Mouse (Mus musculus) kidney, adult 9 months (tissue): ENCODE data around the gene Rnf26.

ENCODE experiments used
- DNase-seq: peaks from one replicate; pipeline ENCODE4 v3.0.0; 2022

Rnf26 gene

DNA sequence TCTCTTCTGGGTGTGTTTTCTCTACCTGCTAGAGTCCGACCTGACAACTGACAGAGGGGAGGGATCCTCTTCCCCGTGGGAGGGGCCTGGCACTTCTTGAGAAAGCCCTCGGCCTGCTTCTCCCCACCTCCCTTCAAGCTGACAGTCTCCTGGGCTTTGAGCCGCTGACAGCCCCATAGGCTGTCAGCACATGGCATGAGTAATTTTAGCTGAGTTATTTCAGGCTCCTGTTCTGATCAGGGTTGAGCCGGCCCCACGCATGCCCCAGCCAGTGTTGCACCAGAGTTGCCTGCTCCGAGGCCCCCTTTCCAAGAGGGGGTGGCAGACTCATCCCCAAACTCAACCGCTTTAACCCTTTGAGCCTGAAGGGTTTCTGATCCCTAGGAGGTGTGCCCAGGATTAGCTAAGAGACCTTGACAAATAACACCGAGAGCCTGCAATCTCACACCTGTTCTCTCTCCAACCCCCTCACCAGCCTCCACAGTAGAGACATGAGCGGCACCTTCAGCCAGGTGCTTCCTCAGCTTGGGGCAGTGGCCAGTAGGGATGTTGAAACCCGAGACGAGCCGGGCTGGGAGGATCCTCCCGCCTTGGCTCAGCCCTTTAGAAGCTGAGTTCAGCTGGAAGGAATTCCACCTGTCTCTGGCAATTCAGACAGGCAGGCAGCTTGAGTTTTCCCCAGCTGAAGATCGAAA is 25.4 kb downstream of the Rnf26 start:
- peak; percentile 65 for DNase-seq

DNA sequence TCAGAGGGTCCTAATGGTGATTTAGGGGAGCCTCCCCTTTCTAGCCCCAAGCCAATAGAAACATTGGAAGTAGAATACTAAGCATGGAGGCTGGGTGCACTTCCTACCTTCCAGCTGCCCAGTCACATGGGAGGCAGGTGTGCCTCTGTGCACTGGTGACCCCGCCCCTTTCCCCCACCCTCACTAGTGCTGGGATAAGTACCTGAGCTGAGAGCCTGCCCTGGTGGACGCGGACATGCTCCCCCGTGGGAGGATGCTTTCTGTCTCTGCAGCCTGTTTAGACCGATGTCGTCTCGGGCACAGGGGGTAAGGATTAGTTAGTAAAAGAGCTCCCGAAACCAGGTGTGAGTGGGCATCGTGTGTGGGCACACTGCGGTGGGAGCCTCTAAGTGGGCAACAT is 26.4 kb downstream of the Rnf26 start:
- DNase-seq = peak; percentile 76

DNA sequence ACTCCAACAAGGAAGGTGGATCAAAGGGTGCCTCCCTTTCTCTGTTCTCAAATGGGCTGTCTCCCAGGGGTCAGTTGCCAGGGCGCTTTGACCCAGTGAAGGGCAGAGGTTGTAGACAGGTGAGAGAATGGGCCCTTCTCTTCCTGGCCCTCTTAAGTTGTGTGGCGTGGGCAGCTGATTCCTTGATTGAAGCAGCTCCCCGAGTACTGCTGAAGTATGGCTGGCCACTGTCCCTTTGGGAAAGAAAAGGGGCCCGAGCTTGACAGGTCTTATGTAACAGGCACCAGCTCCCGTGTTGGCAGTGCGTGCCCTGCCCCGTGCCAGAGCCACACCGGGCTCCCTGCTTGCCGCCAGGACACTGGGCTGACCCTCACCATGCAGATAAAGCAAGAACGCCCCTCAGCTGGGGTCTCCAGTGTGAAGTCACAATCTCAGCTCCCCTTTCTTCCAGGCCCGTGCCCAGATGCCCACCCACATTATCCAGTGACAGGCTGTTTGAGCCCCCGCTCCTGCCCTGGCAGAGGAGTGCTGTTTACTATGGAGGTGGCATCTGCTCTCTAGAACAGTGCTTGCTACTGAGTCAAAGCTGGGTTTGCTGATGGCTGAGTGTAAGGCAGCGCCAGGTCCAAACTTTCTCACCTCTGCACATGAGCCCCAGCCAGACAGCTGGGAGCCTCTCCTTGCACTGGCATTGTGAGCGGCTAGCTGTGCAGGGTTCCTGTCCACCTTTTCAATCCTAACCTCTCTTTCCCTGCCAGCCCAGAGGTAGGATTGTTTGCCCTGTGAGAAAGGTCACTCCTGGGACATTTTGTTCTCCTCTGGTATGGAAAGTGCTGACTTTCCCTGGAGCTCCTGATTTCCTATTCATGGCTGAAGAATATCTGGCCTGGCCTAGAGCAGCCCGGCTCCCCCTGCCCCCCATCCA is 27.3 kb downstream of the Rnf26 start:
- peak; percentile 91 for DNase-seq

DNA sequence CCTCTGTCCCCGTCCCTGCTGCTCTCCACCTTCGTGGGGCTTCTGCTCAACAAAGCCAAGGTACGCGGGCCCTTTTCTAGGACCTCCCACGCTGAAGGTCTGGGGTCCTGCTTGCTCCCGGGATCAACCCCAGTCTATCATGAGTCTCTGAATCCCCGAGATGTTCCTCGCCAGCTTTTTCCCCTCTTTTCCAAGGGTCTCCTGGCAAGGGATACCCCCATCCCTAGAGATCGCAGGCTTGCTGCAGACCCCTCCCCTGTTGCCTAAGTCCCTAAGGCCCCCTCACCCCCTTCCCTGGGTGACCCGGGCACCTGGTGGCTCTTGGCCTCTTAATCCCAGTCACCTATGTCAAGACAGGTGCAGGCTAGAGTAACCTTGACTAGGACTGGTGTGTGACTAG is 28.0 kb downstream of the Rnf26 start:
- no peak for DNase-seq

DNA sequence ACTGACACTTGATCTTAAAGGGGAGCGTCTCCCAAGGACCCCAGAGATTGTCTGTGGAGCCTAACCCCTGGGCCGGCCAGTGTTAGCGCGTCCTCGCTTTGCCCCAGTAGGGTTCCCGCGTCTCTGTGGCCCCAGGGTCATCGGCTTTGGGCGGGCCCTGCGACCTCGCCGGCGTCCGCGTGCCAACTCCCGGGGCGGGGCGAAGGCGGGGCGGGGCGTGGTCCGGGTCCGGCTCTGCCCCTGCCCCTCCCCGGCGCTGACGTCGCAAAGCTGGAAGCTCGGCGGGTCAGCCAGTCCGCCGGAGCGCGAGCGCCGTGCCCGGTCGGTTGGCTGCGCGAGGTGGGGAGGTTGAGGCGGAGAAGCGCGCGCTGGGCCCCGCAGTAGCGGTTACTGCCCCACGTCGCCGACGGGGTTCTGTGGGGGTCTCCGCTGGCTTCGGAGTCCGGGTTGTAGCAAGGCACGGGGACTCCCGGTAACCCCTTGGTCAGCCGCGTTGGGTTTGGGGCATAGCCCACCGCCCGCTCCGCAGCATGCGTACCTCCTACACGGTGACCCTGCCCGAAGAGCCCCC is 28.6 kb downstream of the Rnf26 start:
- peak; percentile 98 for DNase-seq

DNA sequence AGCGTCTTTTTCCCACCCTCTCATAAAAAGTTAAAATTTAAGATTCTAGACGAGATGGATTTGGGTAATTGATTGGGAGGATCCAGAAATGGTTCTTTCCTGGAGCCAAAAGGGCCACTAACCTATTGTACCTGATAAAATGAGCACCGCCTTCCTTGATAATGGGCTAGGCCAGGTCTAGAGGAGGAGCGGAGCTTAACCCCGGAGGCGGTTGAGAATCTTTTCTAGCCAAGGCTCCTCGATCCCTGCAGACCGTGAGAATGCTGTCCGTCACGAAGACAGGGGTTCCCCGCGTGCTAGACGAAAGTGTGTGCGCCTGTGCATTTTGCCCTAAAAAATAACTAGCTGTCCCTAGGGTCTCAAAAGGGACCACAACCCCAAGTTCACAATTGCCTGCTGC is 29.1 kb downstream of the Rnf26 start:
- peak; percentile 63 for DNase-seq

- DNase-seq = peak; percentile 94
Observed at GRCm38 (mm10) chr9:44083392-44084121, 29.8 kb downstream of the Rnf26 start.

DNA sequence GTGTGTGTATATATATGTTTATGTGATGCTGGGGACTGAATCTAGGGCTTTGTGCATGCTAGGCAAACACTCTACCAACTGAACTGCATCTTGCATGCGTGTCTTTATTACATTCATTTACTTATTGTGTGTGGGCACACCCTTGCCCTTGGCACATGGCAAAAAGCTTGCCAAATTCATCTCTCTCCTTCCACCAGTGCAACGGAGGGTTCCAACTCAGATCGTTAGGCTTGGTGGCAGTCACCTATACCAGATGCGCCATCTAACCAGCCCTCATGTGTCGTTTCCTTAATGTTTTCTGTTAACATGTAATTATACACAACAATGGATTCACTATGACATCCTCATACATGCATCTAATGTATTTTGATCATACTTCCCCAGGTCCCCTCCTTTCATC is 31.1 kb downstream of the Rnf26 start:
- no peak for DNase-seq

GRCm38 (mm10) chr9:44081581-44081980 is 31.7 kb downstream of the Rnf26 start:
- DNase-seq = no peak

DNA sequence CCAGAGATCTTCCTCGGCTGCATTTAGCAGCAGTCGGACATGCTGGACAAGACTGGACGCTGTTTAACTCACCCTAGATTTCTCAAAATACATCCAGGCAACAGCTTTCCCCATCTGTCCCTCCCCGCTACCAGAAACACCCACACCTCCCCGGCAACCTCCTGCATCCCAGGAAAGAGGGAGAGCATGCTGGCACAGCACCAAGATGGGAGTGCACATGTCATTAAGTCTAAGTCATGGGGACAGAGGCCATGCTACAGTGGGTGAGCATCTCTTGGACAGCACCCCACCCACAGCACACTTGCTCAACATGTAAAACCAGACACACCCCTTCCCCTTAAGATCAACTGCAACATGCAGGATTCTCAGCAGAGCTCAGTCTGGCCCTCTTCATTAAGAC is 32.4 kb downstream of the Rnf26 start:
- DNase-seq = peak; percentile 67

DNA sequence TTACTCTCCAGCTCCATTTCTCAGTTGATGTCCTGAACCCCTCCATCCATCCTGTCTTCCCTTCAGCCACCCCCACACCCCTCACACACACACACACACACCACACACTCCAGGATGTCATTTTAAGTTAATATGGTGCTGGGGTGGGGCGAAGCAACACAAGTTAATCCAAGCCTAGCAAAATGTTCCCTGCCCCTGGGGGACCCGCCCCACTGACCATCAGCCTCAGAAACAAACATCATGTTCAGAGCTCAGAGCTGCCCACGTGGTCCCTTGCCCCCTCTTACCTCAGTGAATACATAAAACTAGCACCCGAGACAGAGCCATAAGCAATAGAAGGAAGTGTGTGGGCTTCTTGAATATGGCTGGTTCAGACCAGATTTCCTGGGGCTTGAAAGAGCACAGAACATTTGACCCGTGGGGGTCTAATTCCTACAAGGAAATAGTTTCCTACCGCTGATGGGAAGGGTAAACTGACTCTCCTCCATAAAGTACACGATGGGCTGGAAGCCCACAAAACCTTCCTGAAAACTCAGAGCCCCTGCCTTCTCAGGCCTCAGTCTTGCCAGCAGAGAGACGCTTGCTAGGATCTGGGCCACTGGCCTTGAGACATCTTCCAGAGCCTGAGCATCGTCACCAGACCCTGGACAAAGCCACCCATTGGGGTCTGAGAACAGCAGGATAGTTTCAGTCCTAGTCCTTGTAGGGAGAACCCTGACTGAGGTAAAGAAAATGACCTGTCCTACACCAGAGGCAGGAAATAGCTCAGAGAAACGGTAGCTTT is 33.1 kb downstream of the Rnf26 start:
- DNase-seq = peak; percentile 96

DNA sequence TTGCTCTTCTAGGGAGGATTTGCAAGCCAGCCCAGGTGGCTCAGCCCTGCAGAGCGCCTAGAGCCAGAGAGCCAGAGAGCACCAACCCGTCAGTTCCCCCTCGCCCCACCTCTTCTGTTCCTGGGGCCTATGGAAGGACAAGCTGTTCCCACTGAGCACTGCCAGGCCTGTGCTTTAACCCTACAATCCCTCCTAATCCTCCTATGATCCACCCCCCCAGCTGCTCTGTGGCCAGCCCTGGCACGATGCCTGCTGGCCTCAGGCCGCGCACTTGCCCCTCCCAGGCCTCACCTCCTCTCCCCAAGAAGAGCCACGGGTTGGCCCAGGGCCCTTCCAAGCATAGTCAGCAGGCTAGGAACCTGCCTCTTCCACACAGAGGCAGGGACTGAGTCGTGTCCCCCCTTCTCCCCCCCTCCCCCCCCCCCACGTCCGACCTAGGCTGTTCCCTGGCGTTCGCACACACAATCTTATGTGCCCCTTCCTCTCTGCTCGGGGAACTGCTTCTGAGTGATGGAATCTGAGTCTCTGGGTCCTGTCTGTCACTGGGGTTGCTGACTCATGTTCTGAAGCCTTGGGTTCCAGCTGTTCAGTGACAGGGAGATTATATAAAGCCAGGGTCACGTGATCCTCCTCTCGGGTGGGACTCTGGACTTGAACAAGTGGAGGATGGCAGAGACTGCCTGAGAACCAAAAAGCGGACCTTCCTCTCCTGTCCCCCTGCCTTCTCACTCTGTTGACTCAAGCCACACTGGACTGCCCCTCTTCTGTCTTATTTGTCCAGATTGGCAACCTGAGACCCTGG is 34.2 kb downstream of the Rnf26 start:
- peak; percentile 98 for DNase-seq

DNA sequence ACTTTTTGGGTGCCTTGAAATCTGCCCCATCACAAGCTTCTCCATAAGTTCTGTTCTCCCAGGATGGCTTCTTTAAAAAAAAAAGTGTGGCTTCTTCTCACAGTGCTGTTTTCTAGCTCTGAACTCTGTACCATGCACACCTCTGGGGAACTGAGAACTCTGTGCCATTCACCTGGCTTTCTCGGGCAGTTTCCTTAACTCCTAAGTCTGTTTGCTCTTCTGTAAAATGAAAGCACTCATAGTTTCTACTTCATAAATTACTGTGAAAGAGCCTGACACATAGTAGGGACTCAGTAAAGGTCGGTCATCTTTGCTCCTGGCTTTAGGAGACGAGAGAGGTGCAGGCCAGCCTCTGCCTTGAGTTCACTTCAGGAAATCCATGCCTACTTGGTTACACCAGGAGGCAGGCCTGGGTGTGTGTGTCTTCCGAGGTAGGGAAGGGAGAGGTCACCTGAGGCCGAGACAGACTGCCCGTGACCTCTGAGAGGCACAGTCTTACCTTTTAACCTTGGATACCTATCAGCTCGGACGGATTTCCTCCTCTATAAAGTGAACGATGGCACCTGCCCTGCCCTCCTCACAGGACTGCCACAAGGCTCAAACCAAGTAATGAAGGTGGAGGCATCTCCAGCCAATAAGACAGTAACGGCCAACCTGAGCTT is 35.0 kb downstream of the Rnf26 start:
- DNase-seq = peak; percentile 83

DNA sequence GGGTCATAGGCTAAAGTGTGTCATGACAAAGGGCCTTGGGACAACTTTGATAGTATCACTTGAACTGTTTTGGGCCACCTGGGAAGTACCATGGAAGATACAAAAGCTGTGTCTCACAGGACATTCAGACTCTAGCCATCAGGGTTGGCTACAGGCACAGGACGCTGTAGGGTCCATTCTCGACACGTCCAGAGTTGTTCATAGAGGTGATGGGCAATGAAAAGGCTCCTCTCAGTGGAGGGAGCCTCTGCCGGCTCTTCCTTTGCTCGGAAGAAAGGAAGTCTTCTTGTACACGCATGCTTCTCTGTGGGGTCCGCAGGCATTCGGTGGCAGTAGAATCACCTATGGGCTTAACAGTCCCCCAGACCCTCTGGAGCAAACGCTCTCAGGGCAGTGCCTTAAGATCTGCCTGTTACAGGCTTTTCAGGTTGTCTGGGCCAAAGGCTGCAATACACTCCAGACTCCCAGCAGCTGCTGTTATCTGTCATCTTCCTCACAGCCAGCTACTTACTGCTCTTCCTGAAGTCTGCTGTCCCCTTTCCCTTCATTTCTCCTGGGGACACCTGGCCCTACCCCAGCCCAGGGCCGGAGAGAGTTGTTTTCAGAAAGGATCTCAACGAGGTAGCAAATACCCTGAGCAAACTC is 35.9 kb downstream of the Rnf26 start:
- peak; percentile 26 for DNase-seq

DNA sequence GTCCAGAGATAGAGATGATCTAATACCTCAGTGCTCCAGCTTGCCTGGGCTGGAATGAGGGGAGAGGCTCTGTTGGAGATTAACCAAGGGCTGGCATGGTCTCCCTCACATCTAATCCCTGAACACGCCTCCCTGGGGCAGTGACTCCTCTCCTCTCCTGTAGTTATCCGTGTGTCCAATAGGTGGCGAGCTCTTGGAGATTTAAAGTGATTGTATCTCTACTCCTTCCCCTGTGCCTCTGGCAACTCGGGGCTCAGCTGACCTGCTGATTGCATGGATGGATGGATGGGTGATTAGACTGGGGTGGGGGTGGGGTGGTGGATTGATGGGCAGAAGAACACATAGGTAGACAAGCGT is 36.6 kb downstream of the Rnf26 start:
- DNase-seq = peak; percentile 95

GRCm38 (mm10) chr9:44075996-44076763 is 37.1 kb downstream of the Rnf26 start:
- peak; percentile 66 for DNase-seq

DNA sequence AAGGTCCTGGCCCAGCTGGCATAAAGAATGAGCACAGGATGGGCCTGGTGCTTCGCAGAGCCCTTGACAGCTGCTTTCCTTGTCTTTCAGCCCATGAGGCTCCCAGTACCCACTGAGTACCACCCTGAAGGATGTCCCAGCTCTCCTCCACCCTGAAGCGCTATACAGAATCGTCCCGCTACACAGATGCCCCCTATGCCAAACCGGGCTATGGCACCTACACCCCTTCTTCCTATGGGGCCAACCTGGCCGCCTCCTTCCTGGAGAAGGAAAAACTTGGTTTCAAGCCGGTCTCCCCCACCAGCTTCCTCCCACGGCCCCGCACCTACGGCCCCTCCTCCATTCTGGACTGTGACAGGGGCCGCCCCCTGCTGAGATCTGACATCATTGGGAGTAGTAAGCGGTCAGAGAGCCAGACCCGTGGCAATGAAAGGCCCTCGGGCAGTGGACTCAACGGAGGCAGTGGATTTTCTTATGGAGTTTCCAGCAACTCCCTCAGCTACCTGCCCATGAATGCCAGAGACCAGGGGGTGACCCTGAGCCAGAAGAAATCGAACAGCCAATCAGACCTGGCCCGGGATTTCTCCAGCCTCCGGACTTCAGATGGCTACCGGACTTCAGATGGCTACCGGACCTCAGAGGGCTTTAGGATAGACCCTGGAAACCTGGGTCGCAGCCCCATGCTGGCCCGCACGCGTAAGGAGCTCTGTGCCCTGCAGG is 37.9 kb downstream of the Rnf26 start:
- DNase-seq = peak; percentile 55

DNA sequence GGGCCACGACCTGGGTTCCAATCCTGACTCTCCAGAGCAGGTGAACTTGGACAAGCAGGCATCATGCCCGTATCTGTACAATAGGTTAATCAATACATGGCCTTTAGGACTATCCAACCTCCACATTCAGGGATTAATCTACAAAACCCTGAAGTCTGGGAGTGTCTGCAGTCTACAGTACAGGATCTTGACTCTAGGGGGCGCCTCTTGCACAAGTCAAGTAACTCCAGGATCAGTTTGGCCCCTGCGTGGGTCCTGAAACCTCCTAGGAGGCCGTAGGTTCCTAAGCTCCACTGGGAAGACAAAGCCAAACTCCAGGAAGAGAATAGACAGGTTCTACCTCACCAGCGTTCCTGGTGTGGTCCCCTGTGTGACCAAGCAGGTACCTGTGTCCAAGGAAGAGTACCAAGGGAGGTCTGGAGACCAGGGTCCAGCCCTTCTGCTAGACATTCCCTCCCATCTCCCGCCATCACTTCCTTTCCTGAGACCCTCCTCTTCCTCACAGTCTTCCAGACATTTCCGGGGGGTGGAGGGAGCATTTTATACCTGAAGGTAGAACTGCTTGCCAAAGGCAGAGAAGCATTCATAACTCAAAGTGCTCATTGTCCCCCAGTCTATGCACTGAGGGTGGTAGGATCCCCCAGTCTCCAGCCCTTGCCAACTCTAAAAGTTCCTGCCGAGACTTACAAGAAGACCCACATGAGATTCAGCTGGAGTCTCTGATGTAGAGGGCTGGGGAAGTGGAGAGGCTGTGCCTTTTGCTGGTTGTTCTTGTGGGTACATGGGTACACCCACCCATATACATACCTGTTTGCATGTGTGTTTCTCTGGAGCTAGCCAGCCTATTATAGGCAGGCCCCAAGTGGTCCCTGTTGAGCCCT is 38.7 kb downstream of the Rnf26 start:
- peak; percentile 76 for DNase-seq
